ENCODE assay signal across 28 mouse cellular contexts in the genomic region with DNA sequence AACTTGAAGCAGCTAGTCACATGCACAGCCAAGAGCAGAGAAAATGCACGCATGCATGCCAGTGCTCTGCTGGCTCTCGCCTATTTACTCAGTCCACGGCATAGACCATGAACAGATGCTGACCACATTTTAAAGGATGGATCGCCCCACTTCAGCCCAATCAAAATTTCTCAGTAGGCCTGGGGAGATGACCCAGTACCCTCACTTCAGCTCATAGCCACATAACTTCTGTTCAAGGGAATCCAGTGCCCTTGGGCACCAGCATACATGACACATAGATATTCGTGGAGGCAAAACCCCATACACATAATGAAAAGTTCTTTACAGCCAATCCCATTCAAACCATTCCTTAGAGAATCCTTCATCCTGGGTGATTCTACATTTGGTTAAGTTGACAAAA. TPM values are rescaled to one million over a fixed set of nuclear protein-coding genes. Genes with fewer than 3 reads are reported as not detected.
DNase-seq lines count a peak whose midpoint lies in the region; ATAC-seq and TF ChIP-seq lines count a peak whose summit lies in the region.
"Had no signal": no experiment of that assay in that cellular context is flagged by ENCODE, and none has a peak within 500 bp of the region (broad histone marks: within the 10 kb centered on the region; RNA-seq: fewer than 3 reads in every experiment).

No protein-coding gene starts in this region.

- DNase-seq in heart, adult 11 months, result peak; percentile 79
- no peak for DNase-seq in heart, postnatal 10 days
- DNase-seq in midbrain, embryonic 11.5 days (ENCODE audit: low spot score, missing footprints), result peak; percentile 80
- DNase-seq in midbrain, embryonic 10.5 days (ENCODE audit: low spot score), result no peak
- peak; percentile 28 for DNase-seq in MEL (ENCODE audit: low read depth, low spot score)
- DNase-seq in Patski (ENCODE audit: low read depth, low spot score), result no peak
- DNase-seq in adrenal gland, adult 8-10 months, result no peak
- DNase-seq: adrenal gland, adult 2 months; adrenal gland, postnatal 10 days; adrenal gland, postnatal 14 days; adrenal gland, postnatal 25 days; adrenal gland, postnatal 36 days; B cell, adult 2 months; cerebellum, adult 11 months; cerebellum, adult 11-12 months; cerebellum, adult 18-20 months; cerebellum, adult 2 months; cerebellum, adult 8-10 months had no signal

- TF ChIP-seq CTCF in MEL (IDR thresholded peaks at IDR 0.05 in 2 of 3, conservative IDR thresholded peaks at IDR 0.05 in 1 of 3; ENCODE audit: control insufficient read depth in 1 of 3, insufficient read depth in 1 of 3, low read depth in 2 of 3, low read length in 3 of 3, poor library complexity in 1 of 3, severe bottlenecking in 1 of 3), result no peak
- no peak for TF ChIP-seq CTCF in Patski (IDR thresholded peaks at IDR 0.05)

- H3K4me2 ChIP-seq in midbrain, embryonic 11.5 days, result no peak overlapping the region

- H3K9ac ChIP-seq in midbrain, embryonic 11.5 days (ENCODE audit: low read length), result no peak overlapping the region
- H3K9ac ChIP-seq in MEL (ENCODE audit: control insufficient read depth, low read depth, low read length, poor library complexity, severe bottlenecking), result no peak overlapping the region

- no peak overlapping the region for H3K4me3 ChIP-seq in midbrain, embryonic 11.5 days (ENCODE audit: low read depth, low read length)
- no peak overlapping the region for H3K4me3 ChIP-seq in midbrain, embryonic 10.5 days
- H3K4me3 ChIP-seq in MEL (ENCODE audit: control insufficient read depth in 1 of 2, insufficient read depth in 1 of 2, low read depth in 2 of 2, low read length in 2 of 2), result no peak overlapping the region

- 86% methylated on average over 5 of the region's 5 CpGs for WGBS in midbrain, embryonic 11.5 days
- WGBS in midbrain, embryonic 10.5 days, result 92% methylated on average over 5 of the region's 5 CpGs

- TF ChIP-seq EP300 in MEL (IDR thresholded peaks at IDR 0.05; ENCODE audit: low read depth in 1 of 2, low read length in 2 of 2), result no peak

- TF ChIP-seq RAD21 in MEL (IDR thresholded peaks at IDR 0.05; ENCODE audit: low read depth, low read length), result no peak

- POLR2A ChIA-PET in Patski (lab: Charles Lee), result interaction anchor here (0.6 kb wide), 1 partner anchor 24 kb away, joined by 4 read pairs; no protein-coding TSS in a partner anchor

- H3K27ac ChIP-seq in midbrain, embryonic 11.5 days (ENCODE audit: low read depth, low read length), result no peak overlapping the region
- no peak overlapping the region for H3K27ac ChIP-seq in midbrain, embryonic 10.5 days (replicated peaks)
- H3K27ac ChIP-seq in MEL (ENCODE audit: control insufficient read depth, low read depth, low read length), result no peak overlapping the region

- no peaks in the 10 kb centered on the region for H3K27me3 ChIP-seq in midbrain, embryonic 11.5 days (ENCODE audit: control insufficient read depth, insufficient read depth, low read length)
- H3K27me3 ChIP-seq in midbrain, embryonic 10.5 days (ENCODE audit: low read depth, poor library complexity, severe bottlenecking), result no peaks in the 10 kb centered on the region
- H3K27me3 ChIP-seq in MEL (ENCODE audit: control insufficient read depth in 1 of 2, insufficient read depth in 2 of 2, low read length in 2 of 2) (no peaks in the 10 kb centered on the region), Patski (no peaks in the 10 kb centered on the region)

- CTCF ChIA-PET in Patski (lab: Charles Lee), result interaction anchor here (0.6 to 1.0 kb wide), 3 partner anchors 9 to 36 kb away, joined by 3 read pairs; no protein-coding TSS in a partner anchor

- no peaks in the 10 kb centered on the region; the same call in 1 of the 2 replicates for H3K36me3 ChIP-seq in midbrain, embryonic 11.5 days (ENCODE audit: control insufficient read depth, insufficient read depth, low read length)
- peaks cover 31% of the 10 kb centered on the region for H3K36me3 ChIP-seq in midbrain, embryonic 10.5 days
- peaks cover 2 to 10% of the 10 kb centered on the region in 2 experiments for H3K36me3 ChIP-seq in MEL (ENCODE audit: control insufficient read depth in 1 of 2, insufficient read depth in 2 of 2, low read length in 2 of 2)

- in situ Hi-C loops in Patski (cut with MboI; ENCODE audit: low pct_unique_long_range_greater_than_20kb), result no loop called here

- no peak for TF ChIP-seq POLR2A in MEL (IDR thresholded peaks at IDR 0.05; ENCODE audit: control insufficient read depth in 1 of 2, insufficient read depth in 1 of 2, low read depth in 1 of 2, low read length in 2 of 2, poor library complexity in 1 of 2)

- H3K4me1 ChIP-seq in midbrain, embryonic 11.5 days (ENCODE audit: control insufficient read depth, insufficient read depth, low read length), result no peaks in the 10 kb centered on the region
- peaks cover 9% of the 10 kb centered on the region for H3K4me1 ChIP-seq in midbrain, embryonic 10.5 days
- H3K4me1 ChIP-seq in MEL (ENCODE audit: control insufficient read depth in 1 of 2, insufficient read depth in 2 of 2, low read length in 2 of 2), result no peaks in the 10 kb centered on the region

- intact Hi-C loops in heart, postnatal 10 days (cut with DNase I), result no loop called here

- no peaks in the 10 kb centered on the region; the same call in 1 of the 2 replicates for H3K79me2 ChIP-seq in MEL (ENCODE audit: control insufficient read depth, insufficient read depth, low read length, poor library complexity)

- no peaks in the 10 kb centered on the region for H3K9me3 ChIP-seq in midbrain, embryonic 11.5 days (ENCODE audit: control insufficient read depth, low read length)
- no peaks in the 10 kb centered on the region for H3K9me3 ChIP-seq in midbrain, embryonic 10.5 days (replicated peaks)
- H3K9me3 ChIP-seq in MEL (replicated peaks; ENCODE audit: insufficient read depth, low read length), result no peaks in the 10 kb centered on the region
- H3K9me3 ChIP-seq: G1E had no signal

- ATAC-seq in midbrain, embryonic 11.5 days (ENCODE audit: low FRiP score), result no peak
- peak; percentile 46 for ATAC-seq in Patski
- no peak for ATAC-seq in megakaryocyte, adult 5-6 weeks (ENCODE audit: poor library complexity, severe bottlenecking)
- ATAC-seq: activated CD4-positive, CD25-positive, alpha-beta regulatory T cell, adult 4 months; CD4-positive, CD25-positive, alpha-beta regulatory T cell, adult 4 months had no signal

TF ChIP-seq in MEL, 35 proteins besides CTCF, POLR2A, EP300 and RAD21:
- TF ChIP-seq SMC3 (IDR thresholded peaks at IDR 0.05; ENCODE audit: low read depth, low read length) (no peak), ZKSCAN1 (IDR thresholded peaks at IDR 0.05; ENCODE audit: low read depth, low read length) (no peak), HCFC1 (IDR thresholded peaks at IDR 0.05; ENCODE audit: low read depth, low read length) (no peak), ZNF384 (IDR thresholded peaks at IDR 0.05; ENCODE audit: low read depth, low read length) (no peak), ETS1 (IDR thresholded peaks at IDR 0.05; ENCODE audit: low read depth, low read length) (no peak), BHLHE40 (IDR thresholded peaks at IDR 0.05; ENCODE audit: borderline replicate concordance, low read depth, low read length) (no peak), ELF1 (IDR thresholded peaks at IDR 0.05; ENCODE audit: low read depth, low read length) (no peak)

RNA-seq across cellular contexts. Expression of gene Trim27, which starts 18.5 kb away (rescaled TPM):
- total RNA-seq in heart, postnatal 10 days (2021), result 10 to 100 TPM; 26.9 to 33.6 TPM
- 136 and 138 TPM in 2 replicates for polyA plus RNA-seq in midbrain, embryonic 11.5 days (2014; fragmentation: Nextera tagmentation; extraction: Ambion mirVana)
- polyA plus RNA-seq in midbrain, embryonic 10.5 days (2016; fragmentation: Nextera tagmentation; extraction: Ambion mirVana), result 146 and 162 TPM in 2 replicates
- total RNA-seq in MEL (2012; rRNA removed), result 257 and 258 TPM in 2 replicates
- 100 to 1,000 TPM; 311 to 339 TPM for polyA plus RNA-seq in MEL (2012; ENCODE audit: insufficient read depth in 1 of 2, insufficient read length in 2 of 2, low read depth in 1 of 2, low replicate concordance in 2 of 2, missing spikeins in 1 of 2)
- polyA plus RNA-seq in Patski (2021), result 57.8 TPM
- 47.7 and 50.6 TPM in 2 replicates for total RNA-seq in megakaryocyte, adult 5-6 weeks (2015)
- 79.9 and 84.0 TPM in 2 replicates for total RNA-seq in megakaryocyte, adult 5-6 weeks (2017)
- total RNA-seq in adrenal gland, adult 8-10 months (2022), result 10 to 100 TPM; 46.8 to 54.3 (median 52.6) TPM

RNA-seq across cellular contexts. Expression of gene Olfr1368, which starts 52.1 kb away (rescaled TPM):
- total RNA-seq in heart, postnatal 10 days (2021), result not detected
- not detected in 2 replicates for polyA plus RNA-seq in midbrain, embryonic 11.5 days (2014; fragmentation: Nextera tagmentation; extraction: Ambion mirVana)
- not detected in 2 replicates for polyA plus RNA-seq in midbrain, embryonic 10.5 days (2016; fragmentation: Nextera tagmentation; extraction: Ambion mirVana)
- total RNA-seq in MEL (2012; rRNA removed), result not detected in 2 replicates
- polyA plus RNA-seq in MEL (2012; ENCODE audit: insufficient read depth in 1 of 2, insufficient read length in 2 of 2, low read depth in 1 of 2, low replicate concordance in 2 of 2, missing spikeins in 1 of 2), result not detected
- polyA plus RNA-seq in Patski (2021), result not detected
- not detected in 2 replicates for total RNA-seq in megakaryocyte, adult 5-6 weeks (2015)
- not detected in 2 replicates for total RNA-seq in megakaryocyte, adult 5-6 weeks (2017)
- not detected for total RNA-seq in adrenal gland, adult 8-10 months (2022)
- total RNA-seq: adrenal gland, adult 18-20 months; adrenal gland, adult 2 months; adrenal gland, postnatal 10 days; adrenal gland, postnatal 14 days; adrenal gland, postnatal 25 days; adrenal gland, postnatal 36 days; adrenal gland, postnatal 4 days; CH12.LX; ES-E14 had no signal
- polyA plus RNA-seq: activated CD4-positive, CD25-positive, alpha-beta regulatory T cell, adult 4 months; adrenal gland, adult 2 months; brain, embryonic 14.5 days; C2C12; CD4-positive, CD25-positive, alpha-beta regulatory T cell, adult 4 months; cerebellum, adult 2 months; G1E had no signal

Comparison
In these comparisons a context has a peak if more than half of its experiments do, and no peak if none do; other contexts are left out.
1. DNase-seq: peak in heart, adult 11 months (single experiment), midbrain, embryonic 11.5 days (single experiment) and MEL (single experiment); none in heart, postnatal 10 days (0 of 2), midbrain, embryonic 10.5 days (single experiment), Patski (single experiment) and adrenal gland, adult 8-10 months (single experiment).